Mouse (Mus musculus) R1 (cell line): Measurements from ENCODE around the gene Nmnat1.
A peak's percentile ranks its signal among the peaks of the same experiment; 100 is the strongest.
"Not testable (repeated sequence)": the region's sequence is repeated elsewhere in the genome, so short reads cannot be mapped to it uniquely, and the experiment has no call there.

Experiments
- DNase-seq: peaks from one replicate; pipeline ENCODE4 v3.0.0-alpha.2; 2018; ENCODE audit warnings: low read depth, low spot score

The Nmnat1 gene

GRCm38 (mm10) chr4:149489415-149490240, 4.6 kb upstream of the Nmnat1 start:
- DNase-seq = no peak

- no peak for DNase-seq
Observed at GRCm38 (mm10) chr4:149487729-149488128, 2.7 kb upstream of the Nmnat1 start.

GRCm38 (mm10) chr4:149485825-149486206, 814 bp upstream of the Nmnat1 start:
- DNase-seq = peak; percentile 53

- no peak for DNase-seq
Observed at GRCm38 (mm10) chr4:149484566-149484965, 436 bp downstream of the Nmnat1 start.

GRCm38 (mm10) chr4:149477078-149477477, 7.9 kb downstream of the Nmnat1 start, which contains the start of gene Tmem274:
TSS of gene Tmem274 (plus strand) at chr4:149477378.
- no peak for DNase-seq

GRCm38 (mm10) chr4:149475096-149475495, 9.9 kb downstream of the Nmnat1 start:
- DNase-seq = no peak

GRCm38 (mm10) chr4:149469557-149469956, 15.4 kb downstream of the Nmnat1 start:
- no peak for DNase-seq

GRCm38 (mm10) chr4:149463435-149463950, 21.5 kb downstream of the Nmnat1 start:
- peak; percentile 63 for DNase-seq

GRCm38 (mm10) chr4:149462305-149462971, 22.6 kb downstream of the Nmnat1 start:
- no peak for DNase-seq

- no peak for DNase-seq
Observed at GRCm38 (mm10) chr4:149461579-149462304, 23.3 kb downstream of the Nmnat1 start.

- peak; percentile 34 for DNase-seq
Observed at GRCm38 (mm10) chr4:149460475-149460874, 24.5 kb downstream of the Nmnat1 start.

GRCm38 (mm10) chr4:149459425-149459824, 25.6 kb downstream of the Nmnat1 start:
- no peak for DNase-seq

GRCm38 (mm10) chr4:149458526-149458925, 26.5 kb downstream of the Nmnat1 start:
- DNase-seq = no peak

- no peak for DNase-seq
Observed at GRCm38 (mm10) chr4:149457831-149458430, 27.1 kb downstream of the Nmnat1 start.

GRCm38 (mm10) chr4:149457163-149457562, 27.8 kb downstream of the Nmnat1 start:
- DNase-seq = not testable (repeated sequence)

- no peak for DNase-seq
Observed at GRCm38 (mm10) chr4:149454879-149455278, 30.1 kb downstream of the Nmnat1 start, which contains the start of gene Rbp7. TSS of gene Rbp7 (minus strand) at chr4:149454978.

- DNase-seq = no peak
Observed at GRCm38 (mm10) chr4:149454263-149454662, 30.7 kb downstream of the Nmnat1 start.

GRCm38 (mm10) chr4:149453656-149454055, 31.3 kb downstream of the Nmnat1 start:
- peak; percentile 83 for DNase-seq

- peak; percentile 62 for DNase-seq
Observed at GRCm38 (mm10) chr4:149450636-149451035, 34.4 kb downstream of the Nmnat1 start.

GRCm38 (mm10) chr4:149446309-149446708, 38.7 kb downstream of the Nmnat1 start:
- peak; percentile 89 for DNase-seq

GRCm38 (mm10) chr4:149445868-149446267, 39.1 kb downstream of the Nmnat1 start:
- peak; percentile 92 for DNase-seq
